Mouse (Mus musculus) neutrophil, adult 5-6 weeks (primary cell): ENCODE measurements around the gene Srebf2. TPM values are rescaled to one million over a fixed set of nuclear protein-coding genes. Genes with fewer than 3 reads are reported as not detected.
"Not testable (repeated sequence)": the region's sequence is repeated elsewhere in the genome, so short reads cannot be mapped to it uniquely, and the experiment has no call there.

Experiments
- ATAC-seq: fragments of 151-379, 151-347 bp; 2 replicates; pipeline ENCODE4 v1.8.0; 2017; ENCODE audit warnings: mild to moderate bottlenecking, moderate TSS enrichment; ENCODE audit not compliant: insufficient number of reproducible peaks, poor library complexity, low FRiP score, severe bottlenecking; ENCODE audit errors: extremely low read depth
- total RNA-seq: library from RNA; stranded (forward); fragments of 200-1000 nt; gene quantifications from 2 replicates; pipeline ENCODE4 v1.2.3, GENCODE M21; 2017

Gene Srebf2
- total RNA-seq, 1 experiment from 2014 or later = 71.5 TPM

GRCm38 (mm10) chr15:82236565-82236964 is 89.6 kb downstream of the Srebf2 start:
- ATAC-seq = peak; percentile 76

- no peak for ATAC-seq
These were observed 96.3 kb downstream of the Srebf2 start for GRCm38 (mm10) chr15:82243311-82243710.

- ATAC-seq = no peak
These were observed 96.7 kb downstream of the Srebf2 start for GRCm38 (mm10) chr15:82243742-82244114.

GRCm38 (mm10) chr15:82244115-82244804 is 97.3 kb downstream of the Srebf2 start, which contains the start of gene Cenpm:
Gene Cenpm, minus strand, starts transcription at chr15:82244748.
- peak; percentile 91 for ATAC-seq

GRCm38 (mm10) chr15:82244805-82245161 is 97.8 kb downstream of the Srebf2 start:
- not testable (repeated sequence) for ATAC-seq

GRCm38 (mm10) chr15:82247131-82247776 is 100.3 kb downstream of the Srebf2 start:
- no peak for ATAC-seq

GRCm38 (mm10) chr15:82251579-82251978 is 104.6 kb downstream of the Srebf2 start:
- ATAC-seq = no peak

GRCm38 (mm10) chr15:82252097-82252496 is 105.1 kb downstream of the Srebf2 start, which contains the start of gene 1500009C09Rik:
Gene 1500009C09Rik, plus strand, starts transcription at chr15:82252397.
- no peak for ATAC-seq

Other genes starting within 250 kb of the Srebf2 start
- 11.5 and 12.2 TPM in 2 replicates for gene Polr3h, start 220.9 kb upstream of the Srebf2 start, total RNA-seq
- 0.37 TPM in 1 of 2 replicates, not detected in the other for gene Csdc2, start 210.4 kb upstream of the Srebf2 start, total RNA-seq
- gene Pmm1, start 186.3 kb upstream of the Srebf2 start, total RNA-seq = 5.0 and 9.6 TPM in 2 replicates
- gene 1700029P11Rik, start 166.6 kb upstream of the Srebf2 start, total RNA-seq = not detected in 2 replicates
- 33.9 and 49.0 TPM in 2 replicates for gene Xrcc6, start 159.3 kb upstream of the Srebf2 start, total RNA-seq
- gene Desi1, start 113.3 kb upstream of the Srebf2 start, total RNA-seq = 7.3 and 7.7 TPM in 2 replicates
- 74.5 and 74.8 TPM in 2 replicates for gene Snu13, start 99.6 kb upstream of the Srebf2 start, total RNA-seq
- not detected in 2 replicates for gene 4930407I10Rik, start 88.0 kb upstream of the Srebf2 start, total RNA-seq
- gene Mei1, start 77.2 kb upstream of the Srebf2 start, total RNA-seq = not detected in 2 replicates
- 35.9 and 37.9 TPM in 2 replicates for gene Ccdc134, start 19.3 kb upstream of the Srebf2 start, total RNA-seq
- 0.58 and 1.1 TPM in 2 replicates for gene Shisa8, start 65.6 kb downstream of the Srebf2 start, total RNA-seq
- gene Tnfrsf13c, start 77.2 kb downstream of the Srebf2 start, total RNA-seq = 157 and 160 TPM in 2 replicates
- gene Cenpm, start 97.6 kb downstream of the Srebf2 start, total RNA-seq = not detected in 2 replicates
- not detected in 2 replicates for gene 1500009C09Rik, start 105.2 kb downstream of the Srebf2 start, total RNA-seq
- gene Sept3, start 127.7 kb downstream of the Srebf2 start, total RNA-seq = not detected in 2 replicates
- gene Wbp2nl, start 151.8 kb downstream of the Srebf2 start, total RNA-seq = not detected in 2 replicates
- gene Naga, start 191.7 kb downstream of the Srebf2 start, total RNA-seq = 32.2 and 40.0 TPM in 2 replicates
- gene Pheta2, start 191.8 kb downstream of the Srebf2 start, total RNA-seq = 0.35 and 0.37 TPM in 2 replicates
- 34.0 and 36.1 TPM in 2 replicates for gene Smdt1, start 191.8 kb downstream of the Srebf2 start, total RNA-seq
- 119 and 121 TPM in 2 replicates for gene Ndufa6, start 207.1 kb downstream of the Srebf2 start, total RNA-seq
- gene Cyp2d22, start 233.1 kb downstream of the Srebf2 start, total RNA-seq = 2.2 and 4.7 TPM in 2 replicates
- not detected in 2 replicates for gene Cyp2d11, start 246.8 kb downstream of the Srebf2 start, total RNA-seq